Mouse (Mus musculus): Measurements from ENCODE around the gene Zcchc17. TPM values are rescaled to one million over a fixed set of nuclear protein-coding genes. Genes with fewer than 3 reads are reported as not detected.

Gene Zcchc17
- total RNA-seq, 2 experiments from 2014 or later = 50.7 to 54.9 TPM

GRCm38 (mm10) chr4:130292271-130292670 lies 67.5 kb downstream of the Zcchc17 start:
- intact Hi-C loops (cut with DNase I) = loop anchor here (5.0 kb wide), 1 partner anchor 95 kb away; no protein-coding TSS in a partner anchor
- DNase-seq = peak; percentile 80

- no peak for DNase-seq
- intact Hi-C loops (cut with DNase I) = loop anchor here (5.0 kb wide), 1 partner anchor 93 kb away; no protein-coding TSS in a partner anchor
Measured at GRCm38 (mm10) chr4:130289824-130290223, 69.9 kb downstream of the Zcchc17 start.

DNA sequence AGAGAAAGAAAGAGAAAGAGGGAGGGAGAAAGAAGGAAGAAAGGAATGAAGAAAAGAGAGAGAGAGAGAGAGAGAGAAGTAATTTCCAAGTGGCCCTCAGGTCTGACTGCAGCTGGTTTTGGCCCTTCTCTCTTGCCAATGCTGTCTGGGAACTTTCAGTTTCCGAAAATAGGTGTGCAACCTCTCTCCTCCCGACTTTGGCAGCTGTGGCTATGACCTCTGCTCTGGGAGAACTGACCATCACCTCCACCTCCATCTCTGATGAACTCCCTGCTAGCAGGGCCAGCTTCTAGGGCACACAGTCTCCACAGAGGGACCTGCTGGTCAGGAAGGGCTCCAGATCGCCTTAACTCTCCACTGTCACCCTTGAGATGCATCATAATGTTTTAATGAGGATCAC lies 73.2 kb downstream of the Zcchc17 start:
- intact Hi-C loops (cut with DNase I) = no loop called here
- DNase-seq = no peak

DNA sequence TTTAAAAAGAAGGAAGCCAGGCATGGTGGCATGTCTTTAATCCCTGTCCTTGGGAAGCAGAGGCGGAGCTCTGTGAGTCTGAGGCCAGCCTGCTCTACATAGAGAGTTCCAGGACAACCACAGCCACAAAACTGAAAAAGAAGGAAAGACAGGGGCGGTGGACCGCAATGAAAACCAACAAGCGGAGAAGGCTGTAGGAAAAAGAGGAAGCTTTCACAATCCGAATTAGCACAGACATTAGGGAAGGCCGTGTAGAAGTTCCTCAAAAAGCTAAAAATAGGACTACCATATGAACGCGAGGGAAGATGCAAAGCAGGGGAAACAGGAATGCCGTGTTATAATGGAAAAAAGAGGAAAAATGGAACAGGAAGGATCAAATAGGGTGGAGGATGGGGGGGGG lies 75.9 kb downstream of the Zcchc17 start:
- intact Hi-C loops (cut with DNase I) = loop anchor here (1.0 kb wide), 1 partner anchor 7 kb away; no protein-coding TSS in a partner anchor
- no peak for DNase-seq

GRCm38 (mm10) chr4:130282856-130283255 lies 76.9 kb downstream of the Zcchc17 start:
- intact Hi-C loops (cut with DNase I) = loop anchor here (1.0 kb wide), 1 partner anchor 8 kb away; no protein-coding TSS in a partner anchor
- no peak for DNase-seq

GRCm38 (mm10) chr4:130279105-130279504 lies 80.6 kb downstream of the Zcchc17 start, which contains the start of gene Serinc2:
Serinc2 (minus strand) TSS chr4:130279205.
- no peak for DNase-seq
- intact Hi-C loops (cut with DNase I) = no loop called here

DNA sequence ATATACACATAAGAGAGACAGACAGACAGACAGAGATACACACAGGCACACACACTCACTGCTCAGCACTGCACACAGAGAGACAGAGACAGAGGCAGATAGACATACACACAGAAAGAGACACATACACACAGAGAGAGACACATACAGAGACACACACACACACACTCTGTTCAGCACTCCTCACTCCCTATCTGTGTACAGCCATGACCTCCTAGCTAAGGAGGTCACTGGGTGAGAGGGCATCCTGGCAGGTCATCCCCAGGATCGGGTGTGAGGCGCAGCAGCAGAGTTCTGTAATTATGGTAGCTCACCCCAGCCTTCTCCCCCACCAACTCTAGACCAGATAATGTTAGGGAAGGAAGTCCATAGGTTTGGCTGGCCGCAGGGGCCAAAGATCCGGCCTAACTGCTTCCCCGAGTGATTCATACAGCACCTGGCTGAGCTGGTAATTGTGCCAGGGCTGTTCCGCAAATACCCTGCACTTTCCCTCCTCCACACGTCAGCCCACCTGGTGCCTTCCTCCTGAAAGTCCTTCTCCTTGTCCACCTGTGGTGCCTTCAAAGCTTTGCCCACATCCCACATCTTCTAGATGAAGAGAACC lies 83.1 kb downstream of the Zcchc17 start:
- no peak for DNase-seq
- intact Hi-C loops (cut with DNase I) = no loop called here

DNA sequence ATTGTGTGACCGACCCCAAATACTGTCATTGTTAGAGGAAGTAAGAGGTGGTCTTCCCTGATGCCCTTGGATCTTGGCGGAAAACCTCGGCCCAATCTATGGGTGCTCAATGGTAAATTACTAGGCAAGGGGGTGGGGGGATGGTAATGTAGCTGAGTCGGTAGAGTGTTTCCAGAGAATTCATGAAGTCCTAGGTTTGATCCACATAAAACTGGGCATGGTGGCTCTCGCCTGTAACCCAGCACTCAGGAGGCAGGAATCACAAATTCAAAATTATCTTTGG lies 84.0 kb downstream of the Zcchc17 start:
- intact Hi-C loops (cut with DNase I) = no loop called here
- DNase-seq = no peak

DNA sequence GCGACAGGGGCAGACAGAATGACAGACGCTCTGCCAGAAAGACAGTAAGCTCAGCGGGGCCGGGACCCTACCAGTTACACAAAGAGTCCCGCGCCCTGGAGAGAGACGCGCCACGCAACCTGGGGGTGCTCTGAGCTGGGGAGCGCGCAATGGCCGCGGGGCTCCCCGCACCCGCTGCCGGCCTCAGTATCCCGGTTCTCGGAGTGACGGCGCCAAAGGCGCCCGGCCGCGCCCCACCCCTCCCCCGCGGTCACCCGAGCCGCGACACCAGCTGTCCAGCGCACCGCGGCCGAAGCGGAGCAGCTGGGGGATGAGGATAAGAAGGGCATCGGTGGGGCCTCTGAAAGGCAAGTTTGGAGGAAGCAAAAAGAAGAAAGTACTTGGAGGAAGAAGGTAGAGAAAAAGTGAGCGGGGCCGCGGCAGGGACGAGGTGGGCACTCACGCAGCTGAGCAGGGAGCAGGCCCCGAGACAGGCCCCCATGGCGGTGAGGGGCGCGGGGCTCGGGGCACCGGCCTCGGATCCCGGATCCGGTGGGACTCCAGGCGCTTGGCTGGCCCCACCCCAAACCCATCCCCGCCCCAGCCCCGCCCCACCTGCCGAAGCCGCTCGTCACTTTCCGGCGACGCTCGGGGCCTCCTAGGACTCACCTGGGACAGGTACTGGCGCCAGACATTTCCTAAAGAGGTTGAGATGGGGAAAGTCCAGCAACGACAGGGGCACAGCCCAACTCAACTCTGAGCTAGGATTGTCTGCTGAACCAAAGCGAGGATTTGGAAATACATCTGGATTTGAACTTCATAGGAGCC lies 84.5 kb downstream of the Zcchc17 start:
- intact Hi-C loops (cut with DNase I) = no loop called here
- peak; percentile 56 for DNase-seq

GRCm38 (mm10) chr4:130274346-130275015 lies 85.3 kb downstream of the Zcchc17 start:
- intact Hi-C loops (cut with DNase I) = no loop called here
- peak; percentile 75 for DNase-seq

DNA sequence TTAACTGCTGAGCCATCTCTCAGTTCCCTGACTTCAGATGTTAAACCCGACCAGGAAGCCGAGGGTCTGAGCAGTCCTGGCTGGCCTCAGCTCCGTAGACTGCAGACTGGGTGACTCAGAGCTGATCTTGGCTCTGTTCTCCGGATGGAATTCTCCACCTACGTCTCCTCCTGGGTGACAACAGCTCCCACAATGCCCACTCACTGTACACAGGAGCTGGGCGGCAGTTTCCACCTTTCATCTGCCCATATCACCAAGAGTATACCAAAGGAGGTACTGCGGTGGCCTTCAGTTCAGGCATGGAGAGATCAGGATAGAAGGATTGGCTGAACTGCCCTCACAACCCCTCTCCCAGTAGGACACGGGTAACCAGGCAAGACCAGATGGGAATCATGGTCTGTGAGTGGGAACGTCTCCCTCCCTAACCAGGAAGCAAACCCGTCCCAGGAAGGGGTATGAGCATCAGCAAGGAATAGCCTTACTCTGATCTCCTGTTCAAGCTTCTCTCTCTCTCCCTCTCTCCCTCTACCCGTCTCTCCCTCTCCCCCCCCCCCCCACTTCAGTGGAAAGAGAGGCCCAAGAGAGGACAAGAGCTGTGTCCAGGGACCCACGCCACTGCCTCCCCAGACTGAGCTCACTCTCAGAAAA lies 85.9 kb downstream of the Zcchc17 start:
- intact Hi-C loops (cut with DNase I) = no loop called here

DNA sequence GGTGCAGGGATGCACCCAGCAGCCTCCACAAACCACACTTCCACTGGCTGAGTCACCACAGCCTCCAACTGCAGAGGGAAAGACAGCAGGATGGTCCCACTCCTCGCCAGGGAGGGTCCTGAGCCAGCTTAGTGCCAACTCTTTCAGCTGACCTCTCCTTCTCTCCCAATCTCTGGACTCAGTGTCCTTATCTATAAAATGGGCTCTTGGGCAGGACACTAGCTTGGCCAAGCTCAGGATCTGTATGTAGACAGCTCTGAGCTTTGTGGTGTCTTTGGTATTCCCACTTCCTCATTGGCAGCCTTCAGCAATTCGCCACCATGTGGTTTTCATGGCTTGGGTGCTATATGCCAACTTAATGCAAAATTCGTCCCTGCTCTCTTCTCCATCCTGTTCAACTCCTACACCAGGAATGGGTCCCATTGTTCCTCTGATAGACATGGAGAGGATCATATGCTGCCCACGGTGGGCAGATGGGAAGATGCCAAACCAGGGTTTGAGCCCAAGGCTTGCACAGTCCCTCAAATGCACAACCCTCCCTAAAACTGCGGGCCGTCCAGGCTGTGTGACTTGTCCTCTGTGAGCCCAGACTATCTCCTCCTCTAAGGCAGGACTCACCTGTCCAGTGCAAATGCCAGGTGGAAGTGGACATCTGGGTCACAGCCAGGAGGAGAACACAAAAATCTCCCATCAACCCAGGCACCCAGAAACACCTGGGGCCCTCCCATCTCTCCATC lies 89.0 kb downstream of the Zcchc17 start:
- peak; percentile 33 for DNase-seq
- intact Hi-C loops (cut with DNase I) = no loop called here

More for the DNA sequence above, 85.9 kb downstream of the Zcchc17 start:
- DNase-seq = no peak

- intact Hi-C loops (cut with DNase I) = no loop called here
- peak; percentile 81 for DNase-seq
Measured at GRCm38 (mm10) chr4:130270089-130270488, 89.7 kb downstream of the Zcchc17 start.

GRCm38 (mm10) chr4:130268736-130269135 lies 91.0 kb downstream of the Zcchc17 start:
- no peak for DNase-seq
- intact Hi-C loops (cut with DNase I) = no loop called here

DNA sequence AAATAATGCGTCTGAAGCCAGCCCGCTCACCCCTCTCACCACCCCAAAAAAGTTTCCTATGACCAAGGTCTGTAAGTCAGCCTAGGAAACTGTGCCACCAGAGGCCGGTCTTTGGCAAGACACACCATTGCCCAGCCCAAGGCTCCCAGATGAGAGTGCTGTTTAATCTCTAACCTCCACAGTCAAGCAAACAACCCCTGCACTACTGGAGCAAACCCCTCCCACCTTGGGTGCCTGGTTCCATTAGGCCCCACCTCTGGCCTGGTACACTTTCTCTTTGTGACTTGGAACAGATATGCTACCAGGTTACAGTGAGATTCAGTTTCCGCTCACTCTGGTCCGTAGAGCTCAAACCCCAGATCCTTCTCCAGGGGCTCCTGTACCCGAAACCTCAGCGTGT lies 92.7 kb downstream of the Zcchc17 start:
- intact Hi-C loops (cut with DNase I) = no loop called here
- DNase-seq = no peak

- intact Hi-C loops (cut with DNase I) = no loop called here
- DNase-seq = no peak
Measured at GRCm38 (mm10) chr4:130266601-130267000, 93.1 kb downstream of the Zcchc17 start.
